Mouse (Mus musculus) kidney, adult 2 months (tissue): Measurements from ENCODE around the gene Apoc1.

Experiments used
- CTCF ChIP-seq: fragments of 200-500 bp; conservative IDR thresholded peaks from 2 replicates; pipeline ENCODE4 v1.5.1; 2011; ENCODE audit warnings: low read depth, mild to moderate bottlenecking, control low read depth, low read length, moderate library complexity, mixed read lengths; ENCODE audit not compliant: insufficient read depth, insufficient read length
- POLR2A ChIP-seq: fragments of 200-500 bp; IDR thresholded peaks from one replicate; pipeline ENCODE4 v1.6.1; 2011; ENCODE audit warnings: low read depth, low read length, control low read depth

GRCm38 (mm10) chr7:19714836-19715235, 22.4 kb upstream of the Apoc1 start:
- TF ChIP-seq POLR2A: no peak
- no peak for TF ChIP-seq CTCF
